Mouse (Mus musculus) olfactory bulb, adult 2 months (tissue): Measurements from ENCODE around the gene Frmd4b.

Experiments
- CTCF ChIP-seq: fragments of 200-500 bp; IDR thresholded peaks from 2 replicates; pipeline ENCODE4 v1.5.1; 2012; ENCODE audit warnings: low read depth, mild to moderate bottlenecking, low read length, moderate library complexity; ENCODE audit not compliant: insufficient read depth
- POLR2A ChIP-seq: fragments of 200-500 bp; IDR thresholded peaks from 2 replicates; pipeline ENCODE4 v1.6.1; 2012; ENCODE audit warnings: mild to moderate bottlenecking, low read depth, low read length, moderate library complexity; ENCODE audit not compliant: insufficient read depth

- TF ChIP-seq POLR2A: no peak
- no peak for TF ChIP-seq CTCF
These were observed 86.3 kb downstream of the Frmd4b start for GRCm38 (mm10) chr6:97531043-97531442.
